Mouse (Mus musculus) bone marrow, adult 2 months (tissue): ENCODE measurements around the gene Myo16. TPM values are rescaled to one million over a fixed set of nuclear protein-coding genes. Genes with fewer than 3 reads are reported as not detected.

Experiments used
- H3K27ac ChIP-seq: fragments of 200-500 bp; 2 replicates; pipeline ENCODE4 v1.5.1; 2012; ENCODE audit warnings: low read depth, mild to moderate bottlenecking, control low read depth, inconsistent platforms, low read length; ENCODE audit not compliant: control insufficient read depth, poor library complexity, insufficient read depth
- H3K4me1 ChIP-seq: fragments of 200-500 bp; 2 replicates; pipeline ENCODE4 v1.6.1; 2011; ENCODE audit warnings: low read length; ENCODE audit not compliant: control insufficient read depth, insufficient read depth
- H3K4me3 ChIP-seq: fragments of 200-500 bp; replicated peaks from 2 replicates; pipeline ENCODE3; 2011; ENCODE audit warnings: mild to moderate bottlenecking, low read depth, low read length, control low read depth; ENCODE audit not compliant: control insufficient read depth
- CTCF ChIP-seq: fragments of 200-500 bp; IDR thresholded peaks from 2 replicates; pipeline ENCODE4 v1.5.1; 2011; ENCODE audit warnings: low read length, control low read depth; ENCODE audit not compliant: control insufficient read depth, insufficient read depth
- POLR2A ChIP-seq: fragments of 200-500 bp; IDR thresholded peaks from 2 replicates; pipeline ENCODE4 v1.6.1; 2011; ENCODE audit warnings: low read depth, mild to moderate bottlenecking, control low read depth, low read length, borderline replicate concordance; ENCODE audit not compliant: control insufficient read depth
- WGBS: fragments of 180-500 bp; shearing (Covaris S2); methylation state at CpG from one replicate; pipeline ENCODE4 v1.1.7; 2018; 5-methylcytosine and 5-hydroxymethylcytosine counted together
- polyA plus RNA-seq: library from polyadenylated mRNA; stranded (reverse); fragments of >200 nt; gene quantifications from 2 replicates; pipeline ENCODE4 v1.2.4, GENCODE M21; 2011; ENCODE audit warnings: low replicate concordance; ENCODE audit not compliant: missing spikeins, insufficient read depth, insufficient read length

Gene Myo16
- polyA plus RNA-seq, 1 experiment, result not detected

DNA sequence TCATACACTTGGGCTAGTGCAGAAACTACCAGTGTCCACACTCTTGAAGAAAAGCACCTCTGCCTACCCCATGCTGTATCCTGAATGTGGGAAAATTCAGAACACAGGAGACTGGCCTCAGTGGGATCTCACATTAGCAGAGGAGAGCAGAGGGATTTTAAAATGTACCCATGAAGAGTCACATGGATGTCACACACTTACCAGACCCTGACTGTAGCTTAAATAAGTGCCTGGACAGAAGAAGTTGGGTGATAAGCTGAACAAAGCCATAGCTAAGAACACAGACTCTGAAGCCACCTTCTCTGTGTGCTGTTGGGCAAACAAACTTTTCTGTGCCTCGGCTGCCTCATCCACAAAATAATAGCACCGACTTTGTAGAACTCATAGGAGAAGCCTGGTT lies 477.3 kb downstream of the Myo16 start:
- Histone ChIP-seq H3K4me1 (peaks cover 4% of the 10 kb centered on the region; the same call in 1 of the 2 replicates), H3K27ac (no peak overlapping the region), H3K4me3 (no peak overlapping the region)
- no peak for TF ChIP-seq POLR2A
- no peak for TF ChIP-seq CTCF
- 81% methylated on average over 2 of the region's 2 CpGs for WGBS

DNA sequence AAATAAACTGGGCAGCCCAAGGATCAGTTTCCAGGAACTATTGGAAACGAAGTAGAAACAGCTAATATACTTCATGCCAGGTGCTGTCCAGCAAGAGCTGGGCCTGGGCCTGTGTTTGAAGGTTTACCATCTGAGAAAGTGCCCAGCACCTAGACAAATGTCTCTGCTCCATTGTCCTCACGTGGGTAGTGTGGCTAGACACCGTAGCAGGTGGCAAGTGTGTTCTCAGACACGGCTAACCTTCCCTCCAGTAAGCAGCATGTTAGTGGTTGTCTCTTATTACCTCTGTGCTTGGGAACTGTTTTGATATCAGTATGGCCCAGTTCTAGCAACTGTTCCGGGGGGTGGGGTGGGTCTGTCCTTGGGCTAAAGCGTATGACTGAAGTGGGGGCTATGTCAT lies 478.9 kb downstream of the Myo16 start:
- peaks cover 4% of the 10 kb centered on the region; the same call in 1 of the 2 replicates for H3K4me1 ChIP-seq
- H3K4me3 ChIP-seq, result no peak overlapping the region
- no peak overlapping the region for H3K27ac ChIP-seq
- 61% methylated on average over 6 of the region's 6 CpGs for WGBS
- TF ChIP-seq POLR2A (no peak), CTCF (no peak)

DNA sequence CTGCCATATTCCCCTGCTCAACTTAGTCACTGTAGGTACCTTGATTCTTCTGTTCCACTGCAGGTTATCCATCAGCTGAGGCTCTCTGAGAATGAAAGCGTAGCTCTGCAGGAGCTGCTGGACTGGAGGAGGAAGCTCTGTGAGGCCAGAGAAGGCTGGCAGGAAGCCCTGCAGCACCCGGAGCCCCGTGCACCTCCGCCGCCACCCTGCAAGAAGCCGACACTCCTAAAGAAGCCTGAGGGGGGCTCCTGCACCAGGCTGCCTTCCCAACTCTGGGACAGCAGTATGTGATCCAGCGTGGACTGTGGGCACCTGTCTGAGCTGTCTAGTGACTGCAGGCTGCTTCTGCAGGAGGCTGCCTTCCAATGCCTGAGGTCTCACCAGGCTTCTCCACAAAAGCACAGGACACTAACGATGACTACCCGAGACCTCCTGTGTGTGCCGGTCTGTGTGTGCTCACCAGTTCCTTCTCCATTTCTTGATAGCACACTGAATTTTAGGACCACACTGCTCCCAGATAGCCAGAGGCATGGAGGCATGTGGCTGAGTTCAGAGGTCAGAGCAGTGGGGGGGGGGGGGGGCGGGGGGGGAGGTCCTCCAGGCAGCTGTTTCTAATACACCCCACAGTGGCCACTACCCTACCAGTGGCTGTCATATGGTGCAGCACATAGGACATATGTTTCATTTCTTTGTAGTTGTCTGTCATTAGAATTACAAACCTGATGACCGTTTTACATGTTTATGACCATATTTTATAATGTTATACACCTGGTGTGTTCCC lies 479.8 kb downstream of the Myo16 start:
- Histone ChIP-seq H3K4me1 (peaks cover 4% of the 10 kb centered on the region; the same call in 1 of the 2 replicates), H3K27ac (no peak overlapping the region), H3K4me3 (no peak overlapping the region)
- 8% methylated on average over 12 of the region's 12 CpGs for WGBS
- TF ChIP-seq CTCF (no peak), POLR2A (no peak)

DNA sequence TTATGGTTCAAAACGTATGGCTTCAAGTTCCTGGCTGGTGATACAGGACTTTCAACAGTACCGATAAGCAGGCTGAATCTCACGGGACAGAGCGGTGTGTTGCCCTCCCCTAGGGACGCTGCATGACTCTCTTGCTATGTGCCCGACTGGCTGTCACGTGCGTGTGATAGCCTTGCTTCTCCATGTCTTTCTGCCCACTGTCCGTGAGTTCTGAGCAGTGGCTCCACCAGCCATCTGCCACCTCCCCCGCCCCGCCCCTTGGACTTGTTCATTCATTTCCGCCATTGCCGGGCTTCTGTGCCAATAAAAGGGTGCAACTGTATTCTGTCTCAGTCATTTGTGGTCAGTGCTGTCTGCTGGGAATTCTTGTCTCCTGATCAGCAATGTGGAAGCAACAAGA lies 480.7 kb downstream of the Myo16 start:
- no peak for TF ChIP-seq CTCF
- no peak for TF ChIP-seq POLR2A
- H3K4me3 ChIP-seq, result no peak overlapping the region
- H3K4me1 ChIP-seq, result peaks cover 4% of the 10 kb centered on the region; the same call in 1 of the 2 replicates
- WGBS, result 49% methylated on average over 13 of the region's 13 CpGs
- H3K27ac ChIP-seq, result no peak overlapping the region

DNA sequence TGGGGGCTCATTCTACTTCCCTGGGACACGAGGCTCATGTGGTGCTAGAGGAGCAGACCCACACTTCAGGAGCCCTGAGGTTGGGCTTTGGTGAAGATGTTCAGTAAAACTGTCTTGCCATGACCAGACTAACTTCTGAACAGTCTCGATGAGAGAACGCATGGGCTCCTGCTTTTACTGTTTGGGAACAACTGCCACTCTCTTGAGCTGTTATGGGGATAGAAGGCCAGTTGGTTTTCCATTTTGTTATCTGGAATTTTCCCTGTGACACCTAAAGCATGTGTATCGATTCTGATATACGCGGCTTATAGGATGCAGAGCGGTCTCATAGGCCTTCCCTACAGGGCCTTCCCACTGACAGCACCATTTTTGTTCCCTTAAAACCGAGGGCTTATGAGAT lies 485.2 kb downstream of the Myo16 start:
- WGBS, result 83% methylated on average over 8 of the region's 8 CpGs
- Histone ChIP-seq H3K4me1 (peaks cover 4% of the 10 kb centered on the region; the same call in 1 of the 2 replicates), H3K4me3 (no peak overlapping the region), H3K27ac (no peak overlapping the region)
- no peak for TF ChIP-seq POLR2A
- no peak for TF ChIP-seq CTCF

DNA sequence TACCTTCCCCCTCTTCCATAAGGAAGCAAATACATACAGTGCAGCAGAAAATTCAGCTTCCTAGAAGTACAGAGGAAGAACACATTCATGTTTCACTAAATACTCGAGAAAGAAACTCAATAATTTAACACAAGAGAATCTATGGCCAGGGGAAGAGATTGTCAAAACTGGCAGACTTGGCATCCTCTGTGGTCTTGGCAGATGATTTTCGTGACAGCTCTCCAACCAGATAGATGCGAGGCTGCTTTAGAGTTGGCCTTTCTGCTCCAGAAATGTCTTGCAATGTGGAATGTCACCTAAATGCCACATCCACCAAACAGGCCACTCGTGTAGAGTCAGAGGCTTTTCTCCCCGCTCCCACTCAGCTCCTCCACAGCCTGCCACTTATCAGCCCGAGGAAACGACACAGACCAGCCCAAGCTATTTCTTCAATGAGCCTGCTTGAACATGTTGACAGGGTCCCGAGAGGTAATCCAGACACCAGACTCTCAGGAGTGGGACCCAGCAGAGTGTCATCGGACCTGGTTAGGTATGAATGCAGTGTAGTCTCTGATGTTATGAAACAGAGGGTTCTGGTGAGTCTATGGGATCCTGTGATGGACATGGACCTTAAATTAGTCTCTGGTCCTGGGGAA lies 486.6 kb downstream of the Myo16 start:
- WGBS, result 61% methylated on average over 9 of the region's 9 CpGs
- Histone ChIP-seq H3K27ac (no peak overlapping the region), H3K4me3 (no peak overlapping the region), H3K4me1 (no peaks in the 10 kb centered on the region; the same call in 1 of the 2 replicates)
- TF ChIP-seq POLR2A, result no peak

DNA sequence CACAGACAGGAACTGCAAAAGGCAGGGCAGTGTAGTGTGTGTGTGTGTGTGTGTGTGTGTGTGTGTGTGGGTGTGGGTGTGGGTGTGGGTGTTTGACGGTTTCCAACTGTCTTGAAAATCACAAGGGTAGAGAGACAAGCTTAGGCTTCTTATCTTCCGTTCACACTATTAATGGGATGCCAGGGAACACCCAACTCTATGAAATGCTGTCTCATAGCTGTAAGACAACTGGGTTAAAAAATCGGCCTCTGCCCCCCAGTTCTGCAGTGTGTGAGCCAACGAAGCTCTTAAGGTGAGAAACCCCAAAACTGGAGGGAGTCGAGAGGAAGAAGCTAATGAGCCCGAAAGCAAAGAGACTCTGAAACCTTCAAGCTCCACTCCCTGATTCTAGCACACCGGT lies 487.1 kb downstream of the Myo16 start:
- Histone ChIP-seq H3K4me1 (no peaks in the 10 kb centered on the region), H3K27ac (no peak overlapping the region), H3K4me3 (no peak overlapping the region)
- TF ChIP-seq POLR2A (no peak), CTCF (no peak)
- 63% methylated on average over 7 of the region's 7 CpGs for WGBS

DNA sequence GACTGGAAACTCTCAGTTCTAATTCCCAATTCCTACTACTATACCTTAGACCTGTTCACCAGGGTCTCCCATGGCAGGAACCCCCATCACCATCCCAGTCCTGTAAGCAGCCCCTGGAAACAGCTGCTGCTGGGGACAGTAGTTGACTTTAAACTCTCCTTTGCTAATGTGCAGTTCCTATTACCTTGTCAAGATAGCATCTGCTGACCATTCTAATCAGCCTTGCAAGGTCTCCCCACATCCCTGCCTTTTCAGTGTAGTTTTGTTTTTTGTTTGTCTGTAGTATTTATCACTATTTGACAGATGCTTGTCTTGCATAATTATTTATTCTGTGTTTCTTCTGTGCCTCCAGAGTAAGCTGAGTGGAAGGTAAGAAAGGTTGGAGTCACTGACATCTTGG lies 487.6 kb downstream of the Myo16 start:
- no peak for TF ChIP-seq CTCF
- TF ChIP-seq POLR2A, result no peak
- Histone ChIP-seq H3K4me1 (no peaks in the 10 kb centered on the region), H3K4me3 (no peak overlapping the region), H3K27ac (no peak overlapping the region)

DNA sequence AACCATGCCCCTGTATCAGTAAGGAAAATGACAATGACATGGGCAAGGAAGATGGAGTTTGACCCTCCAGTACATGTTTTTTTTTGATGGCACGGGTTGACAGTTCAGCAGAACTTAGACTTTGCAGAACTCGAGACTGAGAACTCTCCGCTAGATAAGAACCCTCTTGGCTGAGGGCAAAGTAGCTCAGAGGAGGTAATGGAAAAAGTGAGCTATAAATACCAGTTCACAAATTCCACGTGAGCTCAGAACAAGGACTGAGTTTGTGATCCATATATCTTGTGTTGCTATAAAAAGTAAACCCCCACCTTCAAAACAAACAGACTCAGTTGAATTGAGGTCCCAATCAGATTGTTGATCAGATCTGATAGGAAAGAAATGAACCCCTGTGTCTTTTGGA lies 489.5 kb downstream of the Myo16 start:
- TF ChIP-seq CTCF (no peak), POLR2A (no peak)
- no peak overlapping the region for H3K27ac ChIP-seq
- H3K4me1 ChIP-seq, result no peaks in the 10 kb centered on the region
- no peak overlapping the region for H3K4me3 ChIP-seq
- 59% methylated on average over 4 of the region's 4 CpGs for WGBS
